Mouse (Mus musculus): Measurements from ENCODE around the gene Gm29797.

DNA sequence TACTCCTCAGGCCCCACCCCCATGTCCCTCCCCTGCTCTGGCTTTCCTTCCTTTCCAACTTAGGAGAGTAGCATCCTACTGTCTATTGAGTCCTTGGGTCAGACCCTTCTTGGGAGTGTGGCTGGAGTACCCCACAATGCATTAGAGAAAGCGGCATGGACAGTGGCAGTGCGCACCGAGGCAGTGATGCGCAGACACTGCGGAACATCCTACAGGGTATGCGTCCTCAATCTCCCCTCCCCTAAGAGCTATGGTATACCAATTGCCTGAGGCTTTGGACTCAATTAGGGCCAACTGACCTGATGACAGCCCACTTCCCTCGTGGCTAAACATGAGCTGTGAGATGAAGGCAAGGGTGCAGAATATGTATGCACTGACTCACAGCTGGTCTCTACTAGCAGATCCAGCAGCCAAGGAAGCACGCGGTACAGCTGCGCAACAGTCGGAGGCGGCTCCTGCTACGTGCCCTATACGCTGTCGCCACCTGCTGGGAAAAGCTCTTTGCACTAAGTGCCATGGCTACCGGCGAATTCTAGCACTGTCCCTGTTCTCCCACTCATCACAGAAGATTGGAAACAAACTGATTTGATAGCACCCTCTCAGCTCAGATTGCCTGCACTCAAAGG, 2.2 kb downstream of the Gm29797 start:
- peak; percentile 26; the same call in 1 of the 2 replicates for TF ChIP-seq POLR2A (IDR thresholded peaks at IDR 0.05; ENCODE audit: control insufficient read depth, low read depth, low read length)
- peak; percentile 60; the same call in 1 of the 2 replicates for TF ChIP-seq CTCF (IDR thresholded peaks at IDR 0.05; ENCODE audit: control insufficient read depth, insufficient read depth, insufficient replicate concordance, low read depth, low read length)

Data from testis, adult 2 months (tissue).